Mouse (Mus musculus) limb, embryonic 11.5 days (tissue): ENCODE results near the gene Rasgrp2. TPM values are rescaled to one million over a fixed set of nuclear protein-coding genes. Genes with fewer than 3 reads are reported as not detected.
A peak's percentile ranks its signal among the peaks of the same experiment; 100 is the strongest.

Experiments
- ATAC-seq: fragments of 200-750 bp; cut with Nextera tagmentation; 2 replicates; pipeline ENCODE4 v1.8.0; 2017; ENCODE audit warnings: low read depth; ENCODE audit not compliant: insufficient number of reproducible peaks, low FRiP score, low TSS enrichment
- DNase-seq: peaks from one replicate; pipeline ENCODE4 v3.0.0-alpha.2; 2015; ENCODE audit warnings: low spot score
- H3K27ac ChIP-seq: fragments of 300-500 bp; sonication (generic); replicated peaks from 2 replicates; pipeline ENCODE4 v1.5.1; 2014; ENCODE audit warnings: low read depth, mild to moderate bottlenecking, low read length
- H3K27me3 ChIP-seq: fragments of 300-500 bp; sonication (generic); 2 replicates; pipeline ENCODE4 v1.6.1; 2014; ENCODE audit warnings: mild to moderate bottlenecking, low read length, mixed read lengths; ENCODE audit not compliant: control insufficient read depth, insufficient read depth
- H3K36me3 ChIP-seq: fragments of 300-500 bp; sonication (generic); 2 replicates; pipeline ENCODE4 v1.6.1; 2014; ENCODE audit warnings: mild to moderate bottlenecking, low read length, moderate library complexity, mixed read lengths; ENCODE audit not compliant: control insufficient read depth, insufficient read depth
- H3K4me1 ChIP-seq: fragments of 300-500 bp; sonication (generic); 2 replicates; pipeline ENCODE4 v1.6.1; 2014; ENCODE audit warnings: low read length, mixed read lengths; ENCODE audit not compliant: control insufficient read depth, insufficient read depth
- H3K4me2 ChIP-seq: fragments of 300-500 bp; sonication (generic); 2 replicates; pipeline ENCODE4 v1.6.1; 2014; ENCODE audit warnings: low read depth, mild to moderate bottlenecking, moderate library complexity; ENCODE audit not compliant: severe bottlenecking
- H3K4me3 ChIP-seq: fragments of 300-500 bp; sonication (generic); 2 replicates; pipeline ENCODE4 v1.5.1; 2014; ENCODE audit warnings: low read depth, low read length
- H3K9ac ChIP-seq: fragments of 300-500 bp; sonication (generic); 2 replicates; pipeline ENCODE4 v1.6.1; 2014; ENCODE audit warnings: mild to moderate bottlenecking, low read length
- H3K9me3 ChIP-seq: fragments of 300-500 bp; sonication (generic); 2 replicates; pipeline ENCODE4 v1.6.1; 2016; ENCODE audit warnings: low read length; ENCODE audit not compliant: control insufficient read depth
- WGBS: fragments of 180-500 bp; shearing (Covaris S2); extraction: QIAGEN DNeasy Blood & Tissue Kit; methylation state at CpG from one replicate; pipeline ENCODE4 v1.1.7; 2014; 5-methylcytosine and 5-hydroxymethylcytosine counted together
- polyA plus RNA-seq: library from polyadenylated mRNA; unstranded; fragments of >200 nt; fragmentation: Nextera tagmentation; extraction: Ambion mirVana; gene quantifications from 2 replicates; pipeline ENCODE4 v1.2.1, GENCODE M21; 2014

Rasgrp2 gene
- polyA plus RNA-seq, 1 experiment from 2014 or later = 15.0 TPM

DNA sequence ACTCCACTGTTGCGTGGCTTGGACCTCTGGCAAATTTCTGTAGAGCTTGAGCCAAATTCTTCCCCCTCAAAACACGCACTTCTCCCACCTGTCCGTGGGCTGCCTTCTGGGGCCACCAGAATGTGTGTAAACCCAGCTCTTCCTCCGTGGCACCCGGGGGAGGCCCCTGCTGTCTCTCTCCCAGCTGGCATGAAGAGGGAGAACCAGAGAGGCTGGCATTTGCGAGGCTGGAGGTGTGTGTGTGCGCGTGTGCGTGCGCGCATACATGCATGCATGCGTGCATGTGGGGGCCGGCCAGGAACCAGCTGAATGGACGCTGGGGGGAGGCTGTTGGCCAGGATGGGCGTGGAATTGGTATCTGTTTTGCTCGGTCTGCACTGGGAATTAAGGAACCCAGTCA is 24.1 kb downstream of the Rasgrp2 start:
- 88% methylated on average over 16 of the region's 16 CpGs for WGBS

GRCm38 (mm10) chr19:6424137-6424881 is 25.2 kb downstream of the Rasgrp2 start:
- no peaks in the 10 kb centered on the region; the same call in 1 of the 2 replicates for H3K36me3 ChIP-seq
- no peak for ATAC-seq
- no peak for DNase-seq
- peaks cover 79% of the 10 kb centered on the region for H3K27me3 ChIP-seq
- no peak overlapping the region for H3K4me2 ChIP-seq
- no peaks in the 10 kb centered on the region for H3K9me3 ChIP-seq
- H3K9ac ChIP-seq = no peak overlapping the region
- no peak overlapping the region for H3K27ac ChIP-seq
- WGBS = 58% methylated on average over 8 of the region's 8 CpGs
- peaks cover 16% of the 10 kb centered on the region for H3K4me1 ChIP-seq
- no peak overlapping the region for H3K4me3 ChIP-seq

More for the DNA sequence above, 24.1 kb downstream of the Rasgrp2 start:
- DNase-seq (no peak), ATAC-seq (no peak)
- H3K4me3 ChIP-seq = no peak overlapping the region
- H3K9me3 ChIP-seq = no peaks in the 10 kb centered on the region
- peaks cover 8% of the 10 kb centered on the region for H3K4me1 ChIP-seq
- no peaks in the 10 kb centered on the region; the same call in 1 of the 2 replicates for H3K36me3 ChIP-seq
- peaks cover 76% of the 10 kb centered on the region for H3K27me3 ChIP-seq
- H3K27ac ChIP-seq = no peak overlapping the region
- no peak overlapping the region for H3K9ac ChIP-seq
- H3K4me2 ChIP-seq = no peak overlapping the region

DNA sequence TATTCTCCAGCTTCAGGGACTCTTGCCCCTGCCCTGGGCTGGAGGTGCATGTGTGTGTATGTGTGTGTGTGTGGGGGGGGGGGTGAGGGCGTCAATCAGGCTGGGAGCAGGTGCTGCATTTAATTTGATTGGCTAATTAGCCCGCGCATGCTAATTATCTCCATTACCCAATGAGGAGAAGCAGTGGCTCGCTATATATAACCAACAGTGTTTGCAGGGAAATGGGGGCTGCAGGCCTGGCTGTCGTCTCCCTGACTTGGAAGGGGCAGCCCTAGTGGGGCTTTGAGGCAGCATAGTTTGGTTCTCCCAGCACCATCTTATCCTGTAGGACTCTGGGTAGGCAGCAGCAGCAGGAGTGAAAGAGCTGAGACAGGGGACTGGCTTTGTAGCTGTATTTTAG is 26.5 kb downstream of the Rasgrp2 start:
- Histone ChIP-seq H3K27me3 (peaks cover 79% of the 10 kb centered on the region), H3K9ac (no peak overlapping the region), H3K4me3 (no peak overlapping the region), H3K36me3 (no peaks in the 10 kb centered on the region; the same call in 1 of the 2 replicates), H3K4me2 (no peak overlapping the region), H3K9me3 (no peaks in the 10 kb centered on the region), H3K27ac (no peak overlapping the region), H3K4me1 (peaks cover 16% of the 10 kb centered on the region)
- WGBS = 47% methylated on average over 5 of the region's 5 CpGs
- ATAC-seq (no peak), DNase-seq (no peak)

DNA sequence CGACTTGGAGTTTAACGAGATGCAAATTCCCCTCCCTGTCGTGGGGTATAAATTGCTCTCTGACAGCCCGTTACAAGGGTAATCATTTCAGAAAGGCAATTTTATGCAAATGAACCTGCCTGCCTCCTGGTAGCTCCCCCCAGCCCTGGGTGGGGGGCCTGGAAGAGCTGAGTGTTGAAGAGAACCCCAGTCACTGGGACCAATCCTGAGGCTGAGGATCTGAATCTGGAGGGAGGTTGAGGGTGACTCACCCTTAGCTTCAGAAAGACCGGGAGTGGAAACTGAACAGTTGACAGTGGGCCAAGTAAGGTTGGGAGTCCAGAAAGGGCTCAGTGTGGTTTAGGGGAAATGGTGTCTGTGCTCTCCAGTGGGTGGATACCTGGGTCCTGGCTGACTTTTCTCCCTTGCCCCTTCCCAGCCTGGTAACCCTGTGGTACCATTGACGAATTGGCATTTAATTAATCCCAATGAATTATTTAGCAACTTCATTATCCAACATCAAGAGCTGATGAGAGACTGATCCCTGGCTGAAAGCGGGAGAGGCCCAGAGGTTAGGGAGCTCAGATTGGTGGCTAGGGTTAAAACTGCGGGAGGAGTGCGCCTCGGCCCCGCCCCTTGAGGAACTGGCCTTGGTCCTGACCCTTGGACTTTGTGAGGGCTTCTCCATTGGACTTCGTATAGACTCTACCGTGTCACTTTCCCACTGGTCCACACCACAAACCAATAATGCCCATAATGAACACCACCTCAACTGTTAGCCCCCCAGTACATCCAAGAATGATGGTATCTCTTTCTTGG is 27.8 kb downstream of the Rasgrp2 start:
- no peak overlapping the region for H3K4me3 ChIP-seq
- DNase-seq (peak; percentile 89), ATAC-seq (no peak)
- H3K9ac ChIP-seq = no peak overlapping the region
- no peak overlapping the region for H3K27ac ChIP-seq
- WGBS = 18% methylated on average over 13 of the region's 13 CpGs
- no peaks in the 10 kb centered on the region for H3K9me3 ChIP-seq
- H3K36me3 ChIP-seq = no peaks in the 10 kb centered on the region; the same call in 1 of the 2 replicates
- H3K27me3 ChIP-seq = peaks cover 76% of the 10 kb centered on the region
- H3K4me1 ChIP-seq = peaks cover 16% of the 10 kb centered on the region
- no peak overlapping the region for H3K4me2 ChIP-seq

GRCm38 (mm10) chr19:6427653-6428434 is 28.7 kb downstream of the Rasgrp2 start:
- no peak overlapping the region for H3K27ac ChIP-seq
- no peaks in the 10 kb centered on the region; the same call in 1 of the 2 replicates for H3K36me3 ChIP-seq
- no peak overlapping the region for H3K9ac ChIP-seq
- H3K27me3 ChIP-seq = peaks cover 74% of the 10 kb centered on the region
- DNase-seq (peak; percentile 62), ATAC-seq (no peak)
- peaks cover 14% of the 10 kb centered on the region for H3K4me1 ChIP-seq
- H3K9me3 ChIP-seq = no peaks in the 10 kb centered on the region
- H3K4me2 ChIP-seq = peak overlapping the region; percentile 61
- under 1% methylated on average over 94 of the region's 94 CpGs for WGBS
- H3K4me3 ChIP-seq = peak overlapping the region; percentile 25

DNA sequence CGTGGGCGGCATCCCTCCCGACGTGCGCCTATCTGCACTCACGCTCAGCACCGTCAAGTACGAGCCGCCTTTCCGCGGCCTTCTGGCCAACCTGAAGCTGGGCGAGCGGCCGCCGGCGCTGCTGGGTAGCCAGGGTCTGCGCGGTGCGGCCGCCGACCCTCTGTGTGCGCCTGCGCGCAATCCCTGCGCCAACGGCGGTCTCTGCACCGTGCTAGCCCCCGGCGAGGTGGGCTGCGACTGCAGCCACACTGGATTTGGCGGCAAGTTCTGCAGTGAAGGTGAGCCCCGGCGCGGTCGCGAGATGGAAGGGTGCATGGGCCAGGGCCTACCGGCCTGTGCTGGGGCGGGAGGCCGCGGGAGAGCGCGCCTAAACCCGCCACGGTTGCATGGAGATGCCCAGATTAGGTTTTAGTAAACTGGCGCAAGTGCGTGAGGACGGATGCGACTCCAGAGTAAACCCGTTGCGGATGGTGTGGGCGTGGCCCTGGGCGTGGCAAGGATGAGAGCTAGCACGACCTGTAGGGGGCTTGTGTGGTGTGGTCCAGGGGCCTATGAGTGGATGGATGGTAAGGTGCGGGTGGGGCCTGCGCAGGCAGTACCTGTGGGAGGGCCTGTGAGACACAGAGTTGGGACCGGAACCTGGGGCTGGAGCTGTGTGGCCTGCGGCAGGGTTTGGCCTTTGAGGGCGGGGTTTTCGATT is 29.5 kb downstream of the Rasgrp2 start:
- ATAC-seq = peak; percentile 49
- H3K36me3 ChIP-seq = no peaks in the 10 kb centered on the region; the same call in 1 of the 2 replicates
- peak; percentile 63 for DNase-seq
- H3K4me2 ChIP-seq = peak overlapping the region; percentile 61
- peaks cover 14% of the 10 kb centered on the region for H3K4me1 ChIP-seq
- peak overlapping the region; percentile 25 for H3K4me3 ChIP-seq
- no peak overlapping the region for H3K27ac ChIP-seq
- no peak overlapping the region for H3K9ac ChIP-seq
- H3K9me3 ChIP-seq = no peaks in the 10 kb centered on the region
- under 1% methylated on average over 60 of the region's 60 CpGs for WGBS
- H3K27me3 ChIP-seq = peaks cover 69% of the 10 kb centered on the region

- 73% methylated on average over 10 of the region's 10 CpGs for WGBS
- Histone ChIP-seq H3K4me2 (no peak overlapping the region), H3K27ac (no peak overlapping the region), H3K36me3 (no peaks in the 10 kb centered on the region), H3K9ac (no peak overlapping the region), H3K27me3 (no peaks in the 10 kb centered on the region), H3K9me3 (no peaks in the 10 kb centered on the region), H3K4me1 (peaks cover 7% of the 10 kb centered on the region; the same call in 1 of the 2 replicates), H3K4me3 (no peak overlapping the region)
- ATAC-seq (no peak), DNase-seq (no peak)
Measured at GRCm38 (mm10) chr19:6443016-6443415, 43.9 kb downstream of the Rasgrp2 start.
